Mouse (Mus musculus): ENCODE measurements around the gene Hagh. TPM values are rescaled to one million over a fixed set of nuclear protein-coding genes. Genes with fewer than 3 reads are reported as not detected.

Hagh gene
- total RNA-seq, 2 experiments from 2014 or later: 45.8 to 46.1 TPM

GRCm38 (mm10) chr17:24898041-24898854 lies 58.3 kb downstream of the Hagh start:
- no peak for ATAC-seq (replicated peaks; ENCODE audit: poor library complexity, severe bottlenecking)

- ATAC-seq (replicated peaks; ENCODE audit: poor library complexity, severe bottlenecking): no peak
Observed at GRCm38 (mm10) chr17:24899153-24899552, 59.2 kb downstream of the Hagh start.

GRCm38 (mm10) chr17:24900014-24900413 lies 60.1 kb downstream of the Hagh start:
- no peak for ATAC-seq (replicated peaks; ENCODE audit: poor library complexity, severe bottlenecking)

GRCm38 (mm10) chr17:24902124-24902523 lies 62.2 kb downstream of the Hagh start:
- no peak for ATAC-seq (replicated peaks; ENCODE audit: poor library complexity, severe bottlenecking)

GRCm38 (mm10) chr17:24902671-24903474 lies 62.9 kb downstream of the Hagh start:
- peak; percentile 43 for ATAC-seq (replicated peaks; ENCODE audit: poor library complexity, severe bottlenecking)

GRCm38 (mm10) chr17:24903767-24904166 lies 63.8 kb downstream of the Hagh start:
- no peak for ATAC-seq (replicated peaks; ENCODE audit: poor library complexity, severe bottlenecking)

- ATAC-seq (replicated peaks; ENCODE audit: poor library complexity, severe bottlenecking): no peak
Observed at GRCm38 (mm10) chr17:24907591-24907990, 67.6 kb downstream of the Hagh start.

GRCm38 (mm10) chr17:24913984-24914383 lies 74.0 kb downstream of the Hagh start:
- ATAC-seq (replicated peaks; ENCODE audit: poor library complexity, severe bottlenecking): no peak

Other genes starting within 250 kb of the Hagh start
- gene Tsc2, start 207.5 kb upstream of the Hagh start, total RNA-seq (2014; fragmentation: Nextera tagmentation): 61.9 and 83.7 TPM in 2 replicates
- gene Tsc2, start 207.5 kb upstream of the Hagh start, total RNA-seq (2017): 25.1 and 41.3 TPM in 2 replicates
- 7.1 and 15.7 TPM in 2 replicates for gene Nthl1, start 207.5 kb upstream of the Hagh start, total RNA-seq (2014; fragmentation: Nextera tagmentation)
- 11.8 and 13.7 TPM in 2 replicates for gene Nthl1, start 207.5 kb upstream of the Hagh start, total RNA-seq (2017)
- 0.45 and 1.0 TPM in 2 replicates for gene Slc9a3r2, start 189.8 kb upstream of the Hagh start, total RNA-seq (2014; fragmentation: Nextera tagmentation)
- 1.8 and 3.0 TPM in 2 replicates for gene Slc9a3r2, start 189.8 kb upstream of the Hagh start, total RNA-seq (2017)
- not detected in 2 replicates for gene Npw, start 181.7 kb upstream of the Hagh start, total RNA-seq (2014; fragmentation: Nextera tagmentation)
- gene Npw, start 181.7 kb upstream of the Hagh start, total RNA-seq (2017): 0.82 TPM in 1 of 2 replicates, not detected in the other
- gene Zfp598, start 170.5 kb upstream of the Hagh start, total RNA-seq (2014; fragmentation: Nextera tagmentation): 18.2 and 40.4 TPM in 2 replicates
- gene Zfp598, start 170.5 kb upstream of the Hagh start, total RNA-seq (2017): 16.1 and 17.8 TPM in 2 replicates
- not detected in 2 replicates for gene Syngr3, start 150.2 kb upstream of the Hagh start, total RNA-seq (2014; fragmentation: Nextera tagmentation)
- gene Syngr3, start 150.2 kb upstream of the Hagh start, total RNA-seq (2017): not detected in 2 replicates
- 28.9 and 33.2 TPM in 2 replicates for gene Gfer, start 144.0 kb upstream of the Hagh start, total RNA-seq (2014; fragmentation: Nextera tagmentation)
- 45.1 and 64.0 TPM in 2 replicates for gene Gfer, start 144.0 kb upstream of the Hagh start, total RNA-seq (2017)
- 1.4 TPM in 1 of 2 replicates, not detected in the other for gene Noxo1, start 143.9 kb upstream of the Hagh start, total RNA-seq (2014; fragmentation: Nextera tagmentation)
- 0.60 and 2.1 TPM in 2 replicates for gene Noxo1, start 143.9 kb upstream of the Hagh start, total RNA-seq (2017)
- gene Tbl3, start 132.5 kb upstream of the Hagh start, total RNA-seq (2014; fragmentation: Nextera tagmentation): 39.5 and 44.5 TPM in 2 replicates
- 44.1 and 54.9 TPM in 2 replicates for gene Tbl3, start 132.5 kb upstream of the Hagh start, total RNA-seq (2017)
- 1.2 TPM in 1 of 2 replicates, not detected in the other for gene Rnf151, start 122.1 kb upstream of the Hagh start, total RNA-seq (2014; fragmentation: Nextera tagmentation)
- gene Rnf151, start 122.1 kb upstream of the Hagh start, total RNA-seq (2017): not detected in 2 replicates
- 4,639 and 4,919 TPM in 2 replicates for gene Rps2, start 122.0 kb upstream of the Hagh start, total RNA-seq (2014; fragmentation: Nextera tagmentation)
- 1,990 and 2,495 TPM in 2 replicates for gene Rps2, start 122.0 kb upstream of the Hagh start, total RNA-seq (2017)
- 247 and 248 TPM in 2 replicates for gene Ndufb10, start 115.7 kb upstream of the Hagh start, total RNA-seq (2014; fragmentation: Nextera tagmentation)
- 237 and 286 TPM in 2 replicates for gene Ndufb10, start 115.7 kb upstream of the Hagh start, total RNA-seq (2017)
- gene Rpl3l, start 112.3 kb upstream of the Hagh start, total RNA-seq (2014; fragmentation: Nextera tagmentation): 0.73 TPM in 1 of 2 replicates, not detected in the other
- 0.52 TPM in 1 of 2 replicates, not detected in the other for gene Rpl3l, start 112.3 kb upstream of the Hagh start, total RNA-seq (2017)
- gene Msrb1, start 103.5 kb upstream of the Hagh start, total RNA-seq (2014; fragmentation: Nextera tagmentation): 255 and 331 TPM in 2 replicates
- 160 and 195 TPM in 2 replicates for gene Msrb1, start 103.5 kb upstream of the Hagh start, total RNA-seq (2017)
- not detected in 2 replicates for gene Hs3st6, start 87.2 kb upstream of the Hagh start, total RNA-seq (2014; fragmentation: Nextera tagmentation)
- not detected in 2 replicates for gene Hs3st6, start 87.2 kb upstream of the Hagh start, total RNA-seq (2017)
- gene Meiob, start 35.9 kb upstream of the Hagh start, total RNA-seq (2014; fragmentation: Nextera tagmentation): not detected in 2 replicates
- not detected in 2 replicates for gene Meiob, start 35.9 kb upstream of the Hagh start, total RNA-seq (2017)
- gene Fahd1, start 10.2 kb downstream of the Hagh start, total RNA-seq (2014; fragmentation: Nextera tagmentation): 13.7 and 15.1 TPM in 2 replicates
- 11.4 and 14.3 TPM in 2 replicates for gene Fahd1, start 10.2 kb downstream of the Hagh start, total RNA-seq (2017)
- not detected in 2 replicates for gene Igfals, start 25.9 kb downstream of the Hagh start, total RNA-seq (2014; fragmentation: Nextera tagmentation)
- not detected in 2 replicates for gene Igfals, start 25.9 kb downstream of the Hagh start, total RNA-seq (2017)
- gene Nubp2, start 46.2 kb downstream of the Hagh start, total RNA-seq (2014; fragmentation: Nextera tagmentation): 103 and 108 TPM in 2 replicates
- gene Nubp2, start 46.2 kb downstream of the Hagh start, total RNA-seq (2017): 42.8 and 48.2 TPM in 2 replicates
- gene Spsb3, start 46.5 kb downstream of the Hagh start, total RNA-seq (2014; fragmentation: Nextera tagmentation): 15.7 and 29.3 TPM in 2 replicates
- 10.4 and 15.8 TPM in 2 replicates for gene Spsb3, start 46.5 kb downstream of the Hagh start, total RNA-seq (2017)
- gene Eme2, start 54.9 kb downstream of the Hagh start, total RNA-seq (2014; fragmentation: Nextera tagmentation): 8.9 and 15.1 TPM in 2 replicates
- 12.5 and 14.9 TPM in 2 replicates for gene Eme2, start 54.9 kb downstream of the Hagh start, total RNA-seq (2017)
- gene Mrps34, start 55.0 kb downstream of the Hagh start, total RNA-seq (2014; fragmentation: Nextera tagmentation): 62.0 and 75.0 TPM in 2 replicates
- 36.7 and 41.9 TPM in 2 replicates for gene Mrps34, start 55.0 kb downstream of the Hagh start, total RNA-seq (2017)
- 18.8 and 22.9 TPM in 2 replicates for gene Nme3, start 56.4 kb downstream of the Hagh start, total RNA-seq (2014; fragmentation: Nextera tagmentation)
- 21.2 and 27.1 TPM in 2 replicates for gene Nme3, start 56.4 kb downstream of the Hagh start, total RNA-seq (2017)
- gene Mapk8ip3, start 96.8 kb downstream of the Hagh start, total RNA-seq (2014; fragmentation: Nextera tagmentation): 49.0 and 84.5 TPM in 2 replicates
- gene Mapk8ip3, start 96.8 kb downstream of the Hagh start, total RNA-seq (2017): 18.2 and 21.0 TPM in 2 replicates
- gene Jpt2, start 120.5 kb downstream of the Hagh start, total RNA-seq (2014; fragmentation: Nextera tagmentation): 109 and 130 TPM in 2 replicates
- gene Jpt2, start 120.5 kb downstream of the Hagh start, total RNA-seq (2017): 104 and 114 TPM in 2 replicates
- 27.3 and 27.6 TPM in 2 replicates for gene Cramp1l, start 175.6 kb downstream of the Hagh start, total RNA-seq (2014; fragmentation: Nextera tagmentation)
- gene Cramp1l, start 175.6 kb downstream of the Hagh start, total RNA-seq (2017): 7.8 and 8.2 TPM in 2 replicates
- 12.3 and 22.1 TPM in 2 replicates for gene Ift140, start 175.9 kb downstream of the Hagh start, total RNA-seq (2014; fragmentation: Nextera tagmentation)
- gene Ift140, start 175.9 kb downstream of the Hagh start, total RNA-seq (2017): 15.6 and 28.8 TPM in 2 replicates
- gene Tmem204, start 243.4 kb downstream of the Hagh start, total RNA-seq (2014; fragmentation: Nextera tagmentation): not detected in 2 replicates
- gene Tmem204, start 243.4 kb downstream of the Hagh start, total RNA-seq (2017): not detected in 2 replicates